Mouse (Mus musculus): ENCODE data around the gene Eci1. TPM values are rescaled to one million over a fixed set of nuclear protein-coding genes. Genes with fewer than 3 reads are reported as not detected.

Gene Eci1
- 57.6 and 61.2 TPM in 2 replicates for polyA plus RNA-seq (2015; fragmentation: Nextera tagmentation; extraction: Ambion mirVana)

DNA sequence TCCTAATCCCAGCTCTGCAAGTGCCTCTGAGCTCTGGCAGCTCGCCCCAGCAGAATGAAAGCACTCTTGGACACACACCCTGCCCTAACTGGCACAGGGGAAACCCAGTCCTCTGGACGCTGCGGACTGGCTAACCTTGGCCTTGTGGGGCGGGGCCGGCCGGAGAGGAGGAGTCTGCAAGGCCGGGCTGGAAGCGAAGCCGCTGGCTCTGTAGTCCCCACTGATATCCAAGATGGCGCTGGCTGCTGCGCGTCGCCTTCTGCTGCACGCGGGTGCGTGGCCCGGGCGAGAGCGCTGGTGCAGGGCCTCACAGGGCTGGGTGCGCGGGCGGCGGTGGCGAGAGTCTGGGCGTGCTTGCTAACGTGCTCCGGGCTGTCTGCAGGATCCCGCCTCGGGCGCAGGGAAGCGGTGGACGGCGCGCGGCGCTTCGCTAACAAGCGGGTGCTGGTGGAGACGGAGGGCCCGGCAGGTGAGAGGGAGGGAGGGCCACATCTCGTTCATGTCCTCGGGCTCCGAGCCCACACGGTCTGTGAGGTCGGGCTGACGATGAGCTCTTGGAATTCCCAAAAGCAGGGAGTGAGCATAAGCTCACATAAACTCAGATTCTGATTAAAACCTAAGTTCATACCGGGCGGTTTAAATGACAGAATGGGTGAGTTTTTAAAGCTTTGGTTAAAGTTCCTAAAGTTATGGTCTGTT, at the start of gene Eci1:
TSS of gene Eci1 (plus strand) at position 171 of the 699 bp plus-strand sequence.
- WGBS, result 0% methylated on average over 48 of the region's 48 CpGs
- H3K4me3 ChIP-seq, result peak within 1 kb of the TSS; percentile 65

DNA sequence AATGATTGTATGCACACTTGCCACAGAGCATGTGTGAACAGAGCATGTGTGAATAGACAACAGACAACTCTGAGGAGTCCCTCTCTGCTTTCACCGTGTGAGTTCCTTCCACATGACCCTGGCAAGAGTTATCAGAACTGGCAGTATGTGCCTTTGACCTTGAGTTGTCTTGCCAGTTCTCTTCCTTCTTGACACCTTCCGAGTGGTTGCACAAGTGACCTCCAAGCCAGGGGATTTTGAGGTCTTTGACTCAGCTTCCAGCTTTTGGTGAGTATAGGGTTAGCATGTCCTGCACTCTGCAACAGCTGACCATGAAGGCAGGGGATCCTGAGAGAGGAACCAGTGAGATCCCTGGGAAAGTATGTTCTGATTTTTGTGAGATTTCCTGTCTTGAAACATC, 47.9 kb upstream of the Eci1 start:
- Histone ChIP-seq H3K27me3 (no peaks in the 10 kb centered on the region), H3K9ac (no peak overlapping the region), H3K4me2 (no peak overlapping the region), H3K4me3 (no peak overlapping the region), H3K36me3 (peaks cover 89% of the 10 kb centered on the region), H3K4me1 (replicated peaks) (no peaks in the 10 kb centered on the region), H3K27ac (replicated peaks) (no peak overlapping the region), H3K9me3 (no peaks in the 10 kb centered on the region)
- no peak for ATAC-seq (ENCODE audit: low read depth)
- WGBS, result 91% methylated on average over 2 of the region's 2 CpGs

More for the DNA sequence above, at the start of gene Eci1:
- Histone ChIP-seq H3K4me2 (peak within 1 kb of the TSS; percentile 56), H3K4me1 (replicated peaks) (peaks cover 29% of the 10 kb centered on the region), H3K9me3 (no peaks in the 10 kb centered on the region), H3K9ac (peak within 1 kb of the TSS; percentile 81), H3K27me3 (no peaks in the 10 kb centered on the region), H3K36me3 (peaks cover 37% of the 10 kb centered on the region), H3K27ac (replicated peaks) (peak within 1 kb of the TSS; percentile 97)
- ATAC-seq (ENCODE audit: low read depth), result peak; percentile 97

DNA sequence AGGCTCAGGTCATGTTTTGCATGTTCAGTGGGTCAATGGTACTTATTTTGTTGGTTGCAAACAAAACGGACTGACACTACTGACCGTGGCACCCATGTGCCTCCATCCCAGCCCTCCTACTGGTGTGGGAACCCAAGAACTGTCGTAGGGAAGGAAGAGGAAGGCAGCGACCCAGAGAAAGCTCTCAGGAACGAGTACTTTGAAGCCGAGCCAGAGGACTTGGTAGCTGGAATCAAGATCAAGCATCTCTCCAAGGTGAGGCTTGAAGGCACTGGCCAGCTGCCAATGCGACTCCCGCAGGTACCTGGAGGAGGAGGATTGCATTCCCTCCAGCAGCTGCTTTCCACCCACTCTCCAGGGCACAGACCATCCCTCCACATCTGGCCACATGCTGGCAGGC, 42.7 kb upstream of the Eci1 start:
- Histone ChIP-seq H3K9me3 (no peaks in the 10 kb centered on the region), H3K9ac (no peak overlapping the region), H3K27ac (replicated peaks) (no peak overlapping the region), H3K4me2 (no peak overlapping the region), H3K4me1 (replicated peaks) (no peaks in the 10 kb centered on the region), H3K36me3 (peaks cover 93% of the 10 kb centered on the region), H3K27me3 (no peaks in the 10 kb centered on the region), H3K4me3 (no peak overlapping the region)
- 81% methylated on average over 8 of the region's 8 CpGs for WGBS
- ATAC-seq (ENCODE audit: low read depth), result no peak

DNA sequence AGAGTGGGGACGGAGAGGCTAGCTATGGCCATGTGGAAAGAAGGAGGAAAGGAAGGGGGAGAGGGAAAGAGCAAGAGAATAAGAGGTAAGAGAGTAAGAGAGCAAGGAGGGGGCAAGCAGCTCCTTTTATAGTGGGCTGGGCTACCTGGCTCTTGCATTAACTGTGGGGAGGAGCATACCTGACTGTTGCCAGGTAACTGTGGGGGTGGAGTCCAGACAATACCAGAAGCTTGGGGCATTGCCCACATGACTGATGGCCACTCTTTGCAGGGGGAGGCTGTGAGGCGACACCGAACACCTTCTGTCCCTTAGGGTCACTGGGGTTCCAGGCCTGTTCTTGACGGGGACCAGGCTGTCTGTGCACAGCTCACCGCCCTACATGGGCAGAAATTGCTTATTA, 37.7 kb upstream of the Eci1 start:
- Histone ChIP-seq H3K27ac (replicated peaks) (no peak overlapping the region), H3K9ac (no peak overlapping the region), H3K4me2 (no peak overlapping the region), H3K27me3 (no peaks in the 10 kb centered on the region), H3K9me3 (no peaks in the 10 kb centered on the region), H3K4me3 (no peak overlapping the region), H3K4me1 (replicated peaks) (no peaks in the 10 kb centered on the region), H3K36me3 (peaks cover 93% of the 10 kb centered on the region)
- no peak for ATAC-seq (ENCODE audit: low read depth)
- WGBS, result 85% methylated on average over 5 of the region's 5 CpGs

DNA sequence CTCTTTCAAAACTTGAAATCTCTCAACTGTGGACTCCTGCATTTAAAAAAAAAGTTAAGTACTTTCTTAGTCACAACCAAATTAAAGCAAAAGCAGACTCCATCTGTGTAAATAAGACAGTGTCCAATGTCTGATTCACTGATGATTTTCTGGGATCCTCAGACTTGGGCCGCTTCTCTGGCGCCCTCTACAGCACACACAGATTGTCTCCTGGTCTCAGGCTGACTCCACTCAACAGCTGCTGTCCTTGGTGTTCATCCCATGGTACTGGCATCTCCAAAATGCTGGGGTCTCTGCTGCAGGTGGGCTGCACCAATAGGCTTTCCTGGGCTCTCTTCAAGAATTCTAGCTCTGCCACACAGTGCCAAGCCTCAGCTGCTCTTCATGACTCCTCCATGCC, 36.6 kb upstream of the Eci1 start:
- no peak overlapping the region for H3K27ac ChIP-seq (replicated peaks)
- no peaks in the 10 kb centered on the region for H3K27me3 ChIP-seq
- WGBS, result 6% methylated on average over 2 of the region's 2 CpGs
- no peak overlapping the region for H3K4me3 ChIP-seq
- ATAC-seq (ENCODE audit: low read depth), result no peak
- no peak overlapping the region for H3K9ac ChIP-seq
- H3K9me3 ChIP-seq, result no peaks in the 10 kb centered on the region
- H3K36me3 ChIP-seq, result peaks cover 88% of the 10 kb centered on the region
- no peak overlapping the region for H3K4me2 ChIP-seq
- no peaks in the 10 kb centered on the region for H3K4me1 ChIP-seq (replicated peaks)

DNA sequence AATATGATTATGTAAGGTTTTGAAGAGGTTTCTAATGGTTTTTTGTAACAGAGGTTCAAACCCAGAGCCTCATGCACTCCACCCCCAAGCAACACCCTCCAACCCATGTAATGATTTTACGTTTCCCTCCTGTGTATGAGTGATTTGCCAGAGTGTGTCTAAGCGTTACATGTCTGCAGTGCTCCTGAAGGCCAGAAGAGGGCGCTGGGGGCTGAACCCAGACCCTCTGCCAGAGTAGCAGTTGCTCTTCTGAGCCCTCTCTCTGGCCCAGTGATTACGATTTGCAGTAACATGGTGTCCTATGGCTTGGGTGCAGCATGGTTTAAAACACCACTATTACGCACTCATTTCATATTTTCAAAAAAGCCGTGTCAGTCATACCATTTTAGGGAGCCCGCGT, 35.3 kb upstream of the Eci1 start:
- no peak for ATAC-seq (ENCODE audit: low read depth)
- no peaks in the 10 kb centered on the region for H3K9me3 ChIP-seq
- 66% methylated on average over 8 of the region's 8 CpGs for WGBS
- H3K27me3 ChIP-seq, result no peaks in the 10 kb centered on the region
- no peak overlapping the region for H3K27ac ChIP-seq (replicated peaks)
- no peak overlapping the region for H3K4me2 ChIP-seq
- no peak overlapping the region for H3K4me3 ChIP-seq
- no peaks in the 10 kb centered on the region for H3K4me1 ChIP-seq (replicated peaks)
- no peak overlapping the region for H3K9ac ChIP-seq
- peaks cover 81% of the 10 kb centered on the region for H3K36me3 ChIP-seq

DNA sequence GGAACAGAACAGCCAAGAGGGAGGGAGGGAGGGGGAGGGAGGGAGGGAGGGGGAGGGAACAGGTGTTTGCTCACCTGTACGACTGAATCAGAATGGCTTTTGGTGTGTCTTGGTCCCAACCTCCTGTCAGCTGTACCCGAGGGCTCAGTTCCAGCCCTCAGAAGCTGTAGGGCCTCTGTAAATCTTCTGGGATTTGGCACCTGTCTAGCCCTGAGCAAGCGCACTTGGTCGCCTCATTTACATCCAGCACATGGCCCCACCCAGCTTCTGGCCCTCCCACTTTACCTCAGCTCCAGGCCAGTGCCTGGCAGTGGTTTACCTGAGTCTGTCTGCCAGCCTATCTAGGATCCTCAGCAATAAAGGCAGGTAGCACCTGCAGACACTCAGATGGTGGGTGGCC, 32.9 kb upstream of the Eci1 start:
- Histone ChIP-seq H3K36me3 (peaks cover 79% of the 10 kb centered on the region), H3K27ac (replicated peaks) (no peak overlapping the region), H3K4me3 (no peak overlapping the region), H3K4me2 (no peak overlapping the region), H3K9me3 (no peaks in the 10 kb centered on the region), H3K9ac (no peak overlapping the region), H3K4me1 (replicated peaks) (no peaks in the 10 kb centered on the region), H3K27me3 (no peaks in the 10 kb centered on the region)
- no peak for ATAC-seq (ENCODE audit: low read depth)
- WGBS, result 40% methylated on average over 4 of the region's 4 CpGs

DNA sequence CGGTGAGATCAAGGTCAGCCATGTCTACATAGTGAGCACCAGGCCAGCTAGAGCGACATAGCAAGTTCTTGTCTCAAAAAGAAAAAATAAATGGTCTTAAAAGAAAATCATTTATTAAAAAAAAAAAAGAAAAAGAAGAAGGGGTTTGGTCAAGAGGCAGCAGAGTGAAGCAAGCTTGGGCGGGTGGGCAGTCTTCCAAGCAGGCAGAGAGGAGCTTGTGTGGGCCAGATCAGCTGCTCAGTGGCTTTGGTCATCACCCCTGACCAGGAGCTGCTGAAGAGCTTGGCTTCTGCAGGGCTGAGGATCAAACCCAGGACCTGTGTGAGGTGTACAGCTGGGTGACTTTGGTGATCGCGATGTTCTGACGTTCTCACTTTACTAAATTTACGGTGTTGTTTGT, 32.0 kb upstream of the Eci1 start:
- H3K4me1 ChIP-seq (replicated peaks), result no peaks in the 10 kb centered on the region
- H3K4me3 ChIP-seq, result no peak overlapping the region
- peaks cover 79% of the 10 kb centered on the region for H3K36me3 ChIP-seq
- no peak overlapping the region for H3K9ac ChIP-seq
- no peaks in the 10 kb centered on the region for H3K27me3 ChIP-seq
- no peaks in the 10 kb centered on the region for H3K9me3 ChIP-seq
- ATAC-seq (ENCODE audit: low read depth), result no peak
- 87% methylated on average over 7 of the region's 7 CpGs for WGBS
- no peak overlapping the region for H3K4me2 ChIP-seq
- no peak overlapping the region for H3K27ac ChIP-seq (replicated peaks)

DNA sequence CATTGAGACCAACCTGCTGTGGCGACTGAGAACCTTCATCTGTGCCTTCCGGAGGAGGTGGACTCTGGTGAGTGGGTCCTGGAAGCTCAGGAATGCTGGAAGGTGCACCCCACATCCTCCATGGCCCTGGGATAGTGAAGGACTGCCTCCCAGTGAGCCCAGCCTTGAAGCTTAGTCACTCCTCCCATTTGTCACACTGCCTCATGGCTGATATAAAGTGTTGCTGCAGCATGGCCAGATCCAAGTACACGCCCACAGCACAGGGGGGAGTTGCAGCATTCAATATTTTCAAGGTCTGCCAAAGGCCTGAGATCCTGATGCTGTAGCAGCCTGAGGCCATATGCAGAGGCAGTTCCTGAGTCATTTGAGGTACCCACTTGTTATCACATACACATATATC, 24.1 kb upstream of the Eci1 start:
- Histone ChIP-seq H3K27me3 (no peaks in the 10 kb centered on the region), H3K9me3 (no peaks in the 10 kb centered on the region), H3K4me3 (no peak overlapping the region), H3K36me3 (peaks cover 95% of the 10 kb centered on the region), H3K4me1 (replicated peaks) (no peaks in the 10 kb centered on the region), H3K27ac (replicated peaks) (no peak overlapping the region), H3K9ac (no peak overlapping the region), H3K4me2 (no peak overlapping the region)
- no peak for ATAC-seq (ENCODE audit: low read depth)
- 75% methylated on average over 3 of the region's 3 CpGs for whole genome bisulfite sequencing

DNA sequence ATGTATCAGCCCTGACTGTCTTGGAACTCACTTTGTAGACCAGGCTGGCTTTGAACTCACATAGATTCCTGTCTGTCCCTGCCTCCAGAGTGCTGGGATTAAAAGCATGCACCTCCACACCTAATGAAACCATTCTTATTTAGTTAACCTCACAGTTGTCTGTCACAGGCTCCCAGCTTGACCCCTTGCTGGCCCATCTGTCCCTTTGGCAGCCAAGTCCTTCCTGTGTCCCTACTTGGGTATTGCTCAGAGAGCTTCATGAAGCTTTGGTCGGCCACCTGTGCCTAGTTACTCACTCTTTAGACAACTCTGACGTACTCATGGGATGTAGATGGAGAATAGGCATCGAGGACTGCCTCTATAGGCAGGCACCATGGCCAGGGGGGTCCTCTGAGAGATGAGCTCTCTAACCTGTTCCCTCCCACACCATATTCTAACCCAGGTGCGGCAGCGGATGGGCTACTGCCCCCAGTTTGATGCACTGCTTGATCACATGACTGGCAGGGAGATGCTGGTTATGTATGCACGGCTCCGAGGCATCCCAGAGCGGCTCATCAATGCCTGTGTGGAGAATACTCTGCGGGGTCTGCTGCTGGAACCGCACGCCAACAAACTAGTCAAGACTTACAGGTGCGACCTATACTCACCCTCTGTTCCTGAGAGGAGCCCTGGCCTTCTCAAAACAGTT, 19.2 kb upstream of the Eci1 start:
- WGBS, result 87% methylated on average over 12 of the region's 12 CpGs
- H3K36me3 ChIP-seq, result peaks cover 92% of the 10 kb centered on the region
- H3K27ac ChIP-seq (replicated peaks), result no peak overlapping the region
- H3K4me1 ChIP-seq (replicated peaks), result no peaks in the 10 kb centered on the region
- no peak overlapping the region for H3K9ac ChIP-seq
- ATAC-seq (ENCODE audit: low read depth), result no peak
- H3K4me3 ChIP-seq, result no peak overlapping the region
- H3K27me3 ChIP-seq, result no peaks in the 10 kb centered on the region
- no peaks in the 10 kb centered on the region for H3K9me3 ChIP-seq
- H3K4me2 ChIP-seq, result no peak overlapping the region

DNA sequence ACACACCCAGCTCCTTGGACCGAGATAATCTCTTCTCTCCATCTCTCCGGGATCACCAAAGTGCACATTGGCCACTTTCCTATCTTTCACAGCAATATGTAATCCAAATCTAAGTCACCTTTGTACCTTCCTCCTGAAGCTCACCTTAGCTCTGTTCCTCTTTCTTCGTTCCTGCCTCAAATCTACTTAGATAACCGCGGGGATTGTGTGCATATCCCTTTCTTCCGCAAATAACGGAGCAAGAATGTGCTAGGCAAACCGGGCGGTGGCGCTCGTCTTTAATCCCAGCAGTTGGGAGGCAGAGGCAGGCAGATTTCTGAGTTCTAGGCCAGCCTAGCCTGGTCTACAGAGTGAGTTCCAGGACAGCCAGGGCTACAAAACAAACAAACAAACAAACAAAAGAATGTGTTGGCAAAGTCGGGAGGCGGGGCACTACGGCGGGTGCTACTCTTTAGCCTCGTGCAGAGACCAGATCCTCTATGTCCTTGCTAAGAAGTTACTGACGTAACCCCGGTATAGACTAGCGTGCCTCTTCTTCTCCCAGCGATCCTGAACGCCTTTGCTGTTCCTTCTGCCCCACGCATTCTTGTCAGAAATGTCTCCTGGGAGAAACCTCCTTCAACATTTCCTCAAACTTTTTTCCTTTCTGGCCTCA, 12.8 kb upstream of the Eci1 start:
- no peaks in the 10 kb centered on the region for H3K27me3 ChIP-seq
- peak; percentile 32 for ATAC-seq (ENCODE audit: low read depth)
- 35% methylated on average over 22 of the region's 22 CpGs for WGBS
- H3K9me3 ChIP-seq, result no peaks in the 10 kb centered on the region
- H3K4me2 ChIP-seq, result peak overlapping the region; percentile 89
- peak overlapping the region; percentile 91 for H3K27ac ChIP-seq (replicated peaks)
- H3K36me3 ChIP-seq, result peaks cover 55% of the 10 kb centered on the region
- peak overlapping the region; percentile 75 for H3K9ac ChIP-seq
- peak overlapping the region; percentile 97 for H3K4me3 ChIP-seq
- H3K4me1 ChIP-seq (replicated peaks), result peaks cover 41% of the 10 kb centered on the region

DNA sequence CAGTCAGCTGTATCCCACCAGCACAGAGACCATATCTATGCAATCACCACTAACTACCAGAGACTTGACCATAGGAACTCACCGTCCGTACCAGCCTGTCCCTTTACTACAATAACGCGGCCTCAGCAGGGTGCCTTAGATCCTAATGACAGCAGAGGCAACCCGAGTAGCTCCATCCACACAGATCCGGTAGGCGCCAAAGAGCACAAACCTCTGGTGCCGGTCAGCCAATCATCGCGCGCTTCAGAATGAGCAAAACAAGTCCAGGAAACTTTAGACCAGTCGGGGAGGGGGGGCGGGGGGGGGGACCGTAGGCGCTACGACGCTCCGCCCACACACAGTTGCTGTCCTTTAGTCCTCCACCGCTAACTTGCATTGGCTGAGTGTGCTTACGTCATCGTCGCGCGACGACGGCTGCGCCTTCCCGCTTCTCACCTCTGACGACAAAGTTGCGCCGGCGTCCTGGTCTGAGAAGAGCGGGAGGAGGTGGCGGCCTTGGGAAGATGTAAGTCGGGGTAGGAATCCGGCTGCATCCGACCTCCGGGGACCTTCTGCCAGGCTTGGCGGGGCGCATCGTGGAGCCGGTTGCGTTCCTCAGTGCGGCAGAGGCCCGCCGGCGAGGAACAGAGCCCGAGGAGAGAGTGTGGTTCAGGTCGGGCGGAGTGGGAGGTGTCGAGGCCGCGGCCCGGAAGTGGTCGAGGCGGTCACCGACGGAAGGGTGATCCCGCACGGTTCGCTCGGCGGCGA, 12.0 kb upstream of the Eci1 start, which contains the start of gene Rnps1:
TSS of gene Rnps1 (plus strand) at position 336 of the 747 bp plus-strand sequence.
- ATAC-seq (ENCODE audit: low read depth), result peak; percentile 97
- Histone ChIP-seq H3K4me2 (peak within 1 kb of the TSS; percentile 89), H3K4me1 (replicated peaks) (peaks cover 41% of the 10 kb centered on the region), H3K9me3 (no peaks in the 10 kb centered on the region), H3K27ac (replicated peaks) (peak within 1 kb of the TSS; percentile 91), H3K4me3 (peak within 1 kb of the TSS; percentile 97), H3K36me3 (peaks cover 55% of the 10 kb centered on the region), H3K27me3 (no peaks in the 10 kb centered on the region), H3K9ac (peak within 1 kb of the TSS; percentile 96)
- under 1% methylated on average over 64 of the region's 64 CpGs for WGBS

Data from neural tube, embryonic 13.5 days (tissue).